Mouse (Mus musculus) liver, embryonic 11.5 days (tissue): ENCODE results near the gene Nudt15. TPM values are rescaled to one million over a fixed set of nuclear protein-coding genes. Genes with fewer than 3 reads are reported as not detected.
"Not testable (repeated sequence)": the region's sequence is repeated elsewhere in the genome, so short reads cannot be mapped to it uniquely, and the experiment has no call there.

ENCODE experiments used
- ATAC-seq: fragments of 200-750 bp; cut with Nextera tagmentation; replicated peaks from 2 replicates; pipeline ENCODE4 v1.8.0; 2017; ENCODE audit warnings: moderate number of reproducible peaks, mild to moderate bottlenecking, moderate TSS enrichment, moderate library complexity; ENCODE audit not compliant: low FRiP score
- DNase-seq: peaks from one replicate; pipeline ENCODE4 v3.0.0-alpha.2; 2017; ENCODE audit warnings: low spot score
- H3K27ac ChIP-seq: fragments of 300-500 bp; sonication (generic); 2 replicates; pipeline ENCODE4 v1.5.1; 2014; ENCODE audit warnings: mild to moderate bottlenecking, low read depth, low read length, control low read depth
- H3K27me3 ChIP-seq: fragments of 300-500 bp; sonication (generic); replicated peaks from 2 replicates; pipeline ENCODE4 v1.6.1; 2014; ENCODE audit warnings: low read length, mixed read lengths; ENCODE audit not compliant: control insufficient read depth, insufficient read depth
- H3K36me3 ChIP-seq: fragments of 300-500 bp; sonication (generic); 2 replicates; pipeline ENCODE4 v1.6.1; 2014; ENCODE audit warnings: mild to moderate bottlenecking, low read length, moderate library complexity, mixed read lengths; ENCODE audit not compliant: control insufficient read depth, insufficient read depth
- H3K4me1 ChIP-seq: fragments of 300-500 bp; sonication (generic); replicated peaks from 2 replicates; pipeline ENCODE4 v1.6.1; 2014; ENCODE audit warnings: low read length, mixed read lengths; ENCODE audit not compliant: control insufficient read depth, insufficient read depth
- H3K4me2 ChIP-seq: fragments of 300-500 bp; sonication (generic); 2 replicates; pipeline ENCODE4 v1.6.1; 2014; ENCODE audit warnings: mild to moderate bottlenecking, control low read depth, moderate library complexity
- H3K4me3 ChIP-seq: fragments of 300-500 bp; sonication (generic); 2 replicates; pipeline ENCODE4 v1.5.1; 2014; ENCODE audit warnings: low read depth, low read length, control low read depth
- H3K9ac ChIP-seq: fragments of 300-500 bp; sonication (generic); 2 replicates; pipeline ENCODE4 v1.6.1; 2014; ENCODE audit warnings: low read depth, low read length, control low read depth
- H3K9me3 ChIP-seq: fragments of 300-500 bp; sonication (generic); 2 replicates; pipeline ENCODE4 v1.6.1; 2016; ENCODE audit warnings: low read length, inconsistent platforms, mixed read lengths; ENCODE audit not compliant: control insufficient read depth
- WGBS: fragments of 180-500 bp; shearing (Covaris S2); extraction: QIAGEN DNeasy Blood & Tissue Kit; methylation state at CpG from one replicate; pipeline ENCODE4 v1.1.7; 2014; 5-methylcytosine and 5-hydroxymethylcytosine counted together
- polyA plus RNA-seq: library from polyadenylated mRNA; unstranded; fragments of >200 nt; fragmentation: Nextera tagmentation; extraction: Ambion mirVana; gene quantifications from 2 replicates; pipeline ENCODE4 v1.2.1, GENCODE M21; 2014

The Nudt15 gene
- polyA plus RNA-seq, 1 experiment from 2014 or later: 6.8 TPM

- no peaks in the 10 kb centered on the region for H3K9me3 ChIP-seq
- WGBS: 79% methylated on average over 6 of the region's 6 CpGs
- no peak for ATAC-seq
Observed at GRCm38 (mm10) chr14:73551164-73551563, 3.1 kb upstream of the Nudt15 start.

GRCm38 (mm10) chr14:73550732-73551131, 2.7 kb upstream of the Nudt15 start:
- H3K4me3 ChIP-seq: no peak overlapping the region
- no peaks in the 10 kb centered on the region for H3K36me3 ChIP-seq
- no peaks in the 10 kb centered on the region for H3K9me3 ChIP-seq
- no peak overlapping the region for H3K9ac ChIP-seq
- H3K27me3 ChIP-seq: no peaks in the 10 kb centered on the region
- 48% methylated on average over 8 of the region's 8 CpGs for WGBS
- peaks cover 13% of the 10 kb centered on the region for H3K4me1 ChIP-seq
- H3K4me2 ChIP-seq: no peak overlapping the region
- H3K27ac ChIP-seq: no peak overlapping the region
- ATAC-seq (no peak), DNase-seq (no peak)

More at GRCm38 (mm10) chr14:73551164-73551563, 3.1 kb upstream of the Nudt15 start:
- Histone ChIP-seq H3K36me3 (no peaks in the 10 kb centered on the region), H3K4me3 (no peak overlapping the region), H3K27ac (no peak overlapping the region), H3K27me3 (no peaks in the 10 kb centered on the region), H3K4me2 (no peak overlapping the region), H3K4me1 (peaks cover 13% of the 10 kb centered on the region), H3K9ac (no peak overlapping the region)
- no peak for DNase-seq

GRCm38 (mm10) chr14:73550291-73550690, 2.2 kb upstream of the Nudt15 start:
- Histone ChIP-seq H3K27ac (no peak overlapping the region), H3K4me2 (no peak overlapping the region), H3K4me3 (no peak overlapping the region), H3K9ac (no peak overlapping the region), H3K36me3 (no peaks in the 10 kb centered on the region), H3K4me1 (peaks cover 13% of the 10 kb centered on the region), H3K27me3 (no peaks in the 10 kb centered on the region), H3K9me3 (no peaks in the 10 kb centered on the region)
- WGBS: 60% methylated on average over 3 of the region's 3 CpGs
- no peak for ATAC-seq
- DNase-seq: no peak

GRCm38 (mm10) chr14:73547034-73547433, 1.0 kb downstream of the Nudt15 start:
- Histone ChIP-seq H3K9me3 (no peaks in the 10 kb centered on the region), H3K36me3 (no peaks in the 10 kb centered on the region), H3K27me3 (no peaks in the 10 kb centered on the region), H3K4me1 (peaks cover 3% of the 10 kb centered on the region), H3K4me3 (no peak overlapping the region), H3K4me2 (no peak overlapping the region), H3K27ac (no peak overlapping the region), H3K9ac (no peak overlapping the region)
- DNase-seq (no peak), ATAC-seq (no peak)
- WGBS: 37% methylated on average over 4 of the region's 4 CpGs

- H3K27ac ChIP-seq: no peak overlapping the region
- no peaks in the 10 kb centered on the region for H3K4me1 ChIP-seq
- no peak overlapping the region for H3K9ac ChIP-seq
- DNase-seq (no peak), ATAC-seq (no peak)
- no peak overlapping the region for H3K4me3 ChIP-seq
- no peaks in the 10 kb centered on the region for H3K9me3 ChIP-seq
- WGBS: 76% methylated on average over 6 of the region's 6 CpGs
- no peaks in the 10 kb centered on the region for H3K36me3 ChIP-seq
- no peaks in the 10 kb centered on the region for H3K27me3 ChIP-seq
- no peak overlapping the region for H3K4me2 ChIP-seq
Observed at GRCm38 (mm10) chr14:73543781-73544180, 4.3 kb downstream of the Nudt15 start.

- Histone ChIP-seq H3K9me3 (no peaks in the 10 kb centered on the region), H3K27me3 (no peaks in the 10 kb centered on the region), H3K9ac (no peak overlapping the region), H3K4me3 (no peak overlapping the region), H3K36me3 (no peaks in the 10 kb centered on the region), H3K27ac (no peak overlapping the region), H3K4me2 (no peak overlapping the region), H3K4me1 (no peaks in the 10 kb centered on the region)
- 64% methylated on average over 2 of the region's 2 CpGs for WGBS
- ATAC-seq (no peak), DNase-seq (no peak)
Observed at GRCm38 (mm10) chr14:73535641-73536040, 12.4 kb downstream of the Nudt15 start.

GRCm38 (mm10) chr14:73533755-73534465, 14.1 kb downstream of the Nudt15 start:
- H3K9ac ChIP-seq: no peak overlapping the region
- WGBS: 66% methylated on average over 6 of the region's 6 CpGs
- ATAC-seq (no peak), DNase-seq (no peak)
- H3K4me3 ChIP-seq: no peak overlapping the region
- H3K4me1 ChIP-seq: no peaks in the 10 kb centered on the region
- no peaks in the 10 kb centered on the region for H3K27me3 ChIP-seq
- no peak overlapping the region for H3K27ac ChIP-seq
- no peak overlapping the region for H3K4me2 ChIP-seq
- H3K36me3 ChIP-seq: no peaks in the 10 kb centered on the region
- no peaks in the 10 kb centered on the region for H3K9me3 ChIP-seq

- H3K36me3 ChIP-seq, ATAC-seq, H3K9me3 ChIP-seq, H3K27me3 ChIP-seq, H3K4me3 ChIP-seq, H3K9ac ChIP-seq, H3K27ac ChIP-seq, DNase-seq, H3K4me2 ChIP-seq, H3K4me1 ChIP-seq: not testable (repeated sequence)
- WGBS: 81% methylated on average over 3 of the region's 3 CpGs
Observed at GRCm38 (mm10) chr14:73528661-73529060, 19.4 kb downstream of the Nudt15 start.

GRCm38 (mm10) chr14:73524766-73525448, 23.1 kb downstream of the Nudt15 start, which contains the start of gene Sucla2:
Gene Sucla2, plus strand, starts transcription at chr14:73525319.
- ATAC-seq: peak; percentile 100
- DNase-seq: peak; percentile 95
- peak within 1 kb of the TSS; percentile 63 for H3K4me3 ChIP-seq
- H3K4me2 ChIP-seq: peak within 1 kb of the TSS; percentile 65
- peak within 1 kb of the TSS; percentile 52 for H3K27ac ChIP-seq
- no peaks in the 10 kb centered on the region for H3K4me1 ChIP-seq
- no peaks in the 10 kb centered on the region for H3K27me3 ChIP-seq
- WGBS: under 1% methylated on average over 38 of the region's 41 CpGs
- no peaks in the 10 kb centered on the region for H3K9me3 ChIP-seq
- no peaks in the 10 kb centered on the region for H3K36me3 ChIP-seq
- peak within 1 kb of the TSS; percentile 64 for H3K9ac ChIP-seq
